Mouse (Mus musculus): ENCODE measurements at regions not wholly inside any gene's neighbourhood (a gene's known extent, or its start where the extent isn't known, plus 50 kb on each side); places are given as distances from the start of the nearest gene placed in this dataset.

GRCm38 (mm10) chr14:39682306-39683000 lies 209.6 kb upstream of the Nrg3 start:
- no peak for DNase-seq (ENCODE audit: low read depth, low spot score)

DNA sequence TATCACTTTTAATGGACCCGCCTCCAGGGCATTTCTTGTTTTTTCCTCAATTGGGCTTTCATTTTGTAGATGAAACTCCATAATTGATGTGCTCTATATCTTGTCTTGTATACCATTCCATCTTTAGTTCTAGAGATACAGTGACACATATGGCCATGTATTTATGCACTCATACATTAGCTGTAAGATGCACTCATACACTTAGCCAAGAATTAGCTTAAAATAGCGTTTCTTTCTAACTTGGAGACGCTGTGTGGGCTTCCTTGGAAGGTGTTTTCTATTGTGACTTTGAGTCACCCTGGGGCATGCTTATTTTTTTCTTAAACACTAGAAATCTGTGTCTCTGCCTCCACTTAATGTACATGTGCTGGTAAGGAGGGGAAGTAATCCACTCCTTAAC lies 205.3 kb upstream of the Nrg3 start:
- no peak for DNase-seq (ENCODE audit: low read depth, low spot score)

DNA sequence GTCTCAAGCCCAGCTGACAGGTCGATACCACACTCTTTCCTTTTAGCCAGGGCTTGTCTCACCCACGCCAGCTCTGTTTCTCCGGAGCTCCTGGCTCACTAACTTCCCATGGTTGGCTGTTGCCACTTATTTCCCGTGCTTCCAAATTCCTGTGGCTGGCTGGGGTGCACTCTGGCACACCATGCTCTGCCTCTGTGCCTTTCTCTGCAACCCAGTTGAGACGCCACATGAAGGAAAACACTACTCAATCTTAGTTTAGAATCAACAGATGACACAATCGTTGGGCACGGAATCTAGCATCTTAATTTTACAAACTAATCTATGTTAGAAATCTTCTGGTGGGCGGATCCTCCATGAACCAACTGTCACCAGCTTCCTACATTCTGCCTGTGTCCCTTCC lies 204.7 kb upstream of the Nrg3 start:
- no peak for DNase-seq (ENCODE audit: low read depth, low spot score)

DNA sequence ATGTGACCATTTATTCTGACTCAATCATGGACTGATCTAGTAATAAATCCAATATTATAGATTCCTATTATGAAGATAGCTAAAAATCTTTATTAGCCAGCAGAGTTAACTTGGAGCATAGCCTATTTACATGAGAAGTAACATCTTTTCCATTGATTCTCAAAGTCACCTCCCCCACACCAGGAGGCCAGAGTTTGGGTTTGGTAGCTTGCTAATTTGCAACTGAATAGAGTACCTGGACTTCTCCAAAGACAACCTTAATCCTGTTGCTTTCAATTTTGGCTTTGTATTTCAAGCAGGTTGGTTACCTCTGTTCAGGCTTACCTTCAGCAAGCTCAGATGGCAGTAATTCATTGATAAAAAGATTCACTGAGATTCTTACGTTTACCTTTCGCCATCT lies 165.9 kb upstream of the Nrg3 start:
- peak; percentile 79 for DNase-seq (ENCODE audit: low read depth, low spot score)
